Mouse (Mus musculus) neutrophil, adult 59 days (primary cell): ENCODE measurements around the gene Lipc. TPM values are rescaled to one million over a fixed set of nuclear protein-coding genes. Genes with fewer than 3 reads are reported as not detected.

Experiments
- total RNA-seq, 2 experiments: library from RNA; stranded (reverse); gene quantifications; 1 replicate in 1 of 2; 2 replicates in 1 of 2; pipeline ENCODE4 v1.2.4; 2023

The Lipc gene
- under 1 TPM in 1 of 2 experiments, not detected in 1; 0.73 TPM for total RNA-seq

GRCm38 (mm10) chr9:70952126-70952525 is at the start of gene Lipc:
Gene Lipc (minus strand): TSS chr9:70952226.

Other genes with a start within 250 kb of the Lipc start
- 10 to 100 TPM; 31.3 to 36.6 TPM for gene Aqp9, start 216.5 kb upstream of the Lipc start, total RNA-seq